Mouse (Mus musculus): ENCODE data around the gene Gng8.

GRCm38 (mm10) chr7:16907842-16908241 is 16.3 kb downstream of the Gng8 start:
- TF ChIP-seq POLR2A (IDR thresholded peaks at IDR 0.05; ENCODE audit: insufficient read length, low read depth) = no peak
- TF ChIP-seq MAX (IDR thresholded peaks at IDR 0.05; ENCODE audit: low read depth) = no peak
- TF ChIP-seq CEBPB (IDR thresholded peaks at IDR 0.05; ENCODE audit: insufficient read depth, poor library complexity, severe bottlenecking) = no peak
- no peak for TF ChIP-seq TCF3 (IDR thresholded peaks at IDR 0.05; ENCODE audit: insufficient read length, low read depth)
- TF ChIP-seq TCF12 (IDR thresholded peaks at IDR 0.05; ENCODE audit: insufficient read depth, poor library complexity, severe bottlenecking) = no peak
- no peak for TF ChIP-seq POLR2AphosphoS2 (IDR thresholded peaks at IDR 0.05; ENCODE audit: insufficient read length, low read depth)
- no peak for TF ChIP-seq E2F4 (IDR thresholded peaks at IDR 0.05; ENCODE audit: insufficient read depth)
- no peak for TF ChIP-seq USF1 (IDR thresholded peaks at IDR 0.05; ENCODE audit: low read depth)
- TF ChIP-seq MYOD1 (IDR thresholded peaks at IDR 0.05; ENCODE audit: control insufficient read depth in 1 of 3, insufficient read length in 2 of 3, low read depth in 2 of 3) = no peak
- TF ChIP-seq SRF (IDR thresholded peaks at IDR 0.05; ENCODE audit: control insufficient read depth, insufficient read length, low read depth) = no peak
